In genomic region chr13:94300946-94301538, GRCm38 (mm10) we compare ENCODE assay signal across 29 mouse cellular contexts. TPM values are rescaled to one million over a fixed set of nuclear protein-coding genes. Genes with fewer than 3 reads are reported as not detected.
DNase-seq lines count a peak whose midpoint lies in the region; ATAC-seq and TF ChIP-seq lines count a peak whose summit lies in the region.
"Had no signal": no experiment of that assay in that cellular context is flagged by ENCODE, and none has a peak within 500 bp of the region (broad histone marks: within the 10 kb centered on the region; RNA-seq: fewer than 3 reads in every experiment).

No protein-coding gene starts in this region.

- 27% methylated on average over 7 of the region's 7 CpGs for WGBS in liver, postnatal 0 days (ENCODE audit: insufficient replicate concordance)
- WGBS in liver, embryonic 11.5 days = 46% methylated on average over 7 of the region's 7 CpGs
- 7% methylated on average over 7 of the region's 7 CpGs for WGBS in macrophage (ENCODE audit: missing documents)

- peak; percentile 84 for DNase-seq in heart, adult 11 months
- DNase-seq in heart, postnatal 36 days = no peak
- DNase-seq in liver, postnatal 0 days = no peak
- no peak for DNase-seq in liver, embryonic 11.5 days (ENCODE audit: low spot score)
- no peak for DNase-seq in kidney, postnatal 36 days
- DNase-seq in layer of hippocampus, postnatal 25 days (ENCODE audit: extremely low spot score in 1 of 2, low spot score in 1 of 2) = no peak
- DNase-seq: adrenal gland, postnatal 10 days; B cell, adult 2 months; cerebellum, adult 11-12 months; cerebellum, adult 8-10 months; cerebellum, postnatal 10 days; cerebellum, postnatal 36 days; gastrocnemius, postnatal 10 days; gastrocnemius, postnatal 36 days; heart, adult 18-20 months; heart, postnatal 10 days; heart, postnatal 4 days had no signal

- H3K4me2 ChIP-seq in liver, postnatal 0 days (ENCODE audit: low read depth, low read length) = 0 out of 2 replicates have a peak overlapping the region, but pooled peaks have one; percentile 10
- no peak overlapping the region for H3K4me2 ChIP-seq in liver, embryonic 11.5 days
- H3K4me2 ChIP-seq: forebrain, embryonic 13.5 days; heart, embryonic 12.5 days; heart, embryonic 15.5 days; hindbrain, embryonic 12.5 days had no signal

- peaks cover 18% of the 10 kb centered on the region for H3K4me1 ChIP-seq in liver, postnatal 0 days (ENCODE audit: insufficient read depth)
- peaks cover 9% of the 10 kb centered on the region for H3K4me1 ChIP-seq in liver, embryonic 11.5 days (replicated peaks; ENCODE audit: control insufficient read depth, insufficient read depth, low read length)
- H3K4me1 ChIP-seq: forebrain, embryonic 13.5 days; heart, embryonic 12.5 days; heart, embryonic 15.5 days; hindbrain, embryonic 12.5 days had no signal

- no peak overlapping the region for H3K9ac ChIP-seq in liver, postnatal 0 days (replicated peaks)
- H3K9ac ChIP-seq in liver, embryonic 11.5 days (ENCODE audit: low read depth, low read length) = no peak overlapping the region
- H3K9ac ChIP-seq: forebrain, embryonic 13.5 days; heart, embryonic 12.5 days; heart, embryonic 15.5 days; hindbrain, embryonic 12.5 days had no signal

- no peaks in the 10 kb centered on the region for H3K79me2 ChIP-seq in macrophage (ENCODE audit: inconsistent target)

- H3K4me3 ChIP-seq in liver, postnatal 0 days (ENCODE audit: low read depth, low read length) = no peak overlapping the region
- no peak overlapping the region for H3K4me3 ChIP-seq in liver, embryonic 11.5 days (ENCODE audit: low read depth, low read length)
- H3K4me3 ChIP-seq in macrophage (ENCODE audit: inconsistent target) = no peak overlapping the region
- H3K4me3 ChIP-seq: forebrain, embryonic 10.5 days; forebrain, embryonic 13.5 days; heart, embryonic 12.5 days; heart, embryonic 15.5 days; hindbrain, embryonic 12.5 days had no signal

- H3K9me3 ChIP-seq in liver, postnatal 0 days (ENCODE audit: low read length) = no peaks in the 10 kb centered on the region
- no peaks in the 10 kb centered on the region for H3K9me3 ChIP-seq in liver, embryonic 11.5 days (ENCODE audit: control insufficient read depth, low read length)
- H3K9me3 ChIP-seq: forebrain, embryonic 10.5 days; forebrain, embryonic 13.5 days; G1E; heart, embryonic 12.5 days; heart, embryonic 15.5 days; hindbrain, embryonic 12.5 days had no signal

- intact Hi-C loops in heart, postnatal 36 days (cut with DNase I) = no loop called here

- H3K27me3 ChIP-seq in liver, postnatal 0 days (ENCODE audit: insufficient read depth, low read length) = no peaks in the 10 kb centered on the region
- no peaks in the 10 kb centered on the region for H3K27me3 ChIP-seq in liver, embryonic 11.5 days (replicated peaks; ENCODE audit: control insufficient read depth, insufficient read depth, low read length)
- H3K27me3 ChIP-seq: CH12.LX; forebrain, embryonic 13.5 days; heart, embryonic 12.5 days; heart, embryonic 15.5 days; hindbrain, embryonic 12.5 days; Patski had no signal

- no peaks in the 10 kb centered on the region for H3K36me3 ChIP-seq in liver, postnatal 0 days (replicated peaks; ENCODE audit: insufficient read depth, low read length)
- H3K36me3 ChIP-seq in liver, embryonic 11.5 days (ENCODE audit: control insufficient read depth, insufficient read depth, low read length) = no peaks in the 10 kb centered on the region
- H3K36me3 ChIP-seq in macrophage (ENCODE audit: inconsistent target) = no peaks in the 10 kb centered on the region
- H3K36me3 ChIP-seq: forebrain, embryonic 10.5 days; G1E; heart, embryonic 12.5 days; heart, embryonic 15.5 days; hindbrain, embryonic 12.5 days had no signal

- H3K27ac ChIP-seq in liver, postnatal 0 days (ENCODE audit: low read depth) = no peak overlapping the region
- H3K27ac ChIP-seq in liver, embryonic 11.5 days (ENCODE audit: low read depth, low read length) = no peak overlapping the region
- peak overlapping the region; percentile 96 for H3K27ac ChIP-seq in macrophage
- H3K27ac ChIP-seq: forebrain, embryonic 10.5 days; forebrain, embryonic 13.5 days; heart, embryonic 15.5 days; hindbrain, embryonic 12.5 days had no signal

- no peak for TF ChIP-seq CTCF in liver, postnatal 0 days (IDR thresholded peaks at IDR 0.05; ENCODE audit: low read depth)

- no peak for ATAC-seq in liver, postnatal 0 days
- ATAC-seq in liver, embryonic 11.5 days (replicated peaks; ENCODE audit: low FRiP score) = no peak
- ATAC-seq in megakaryocyte progenitor cell, adult 5-6 weeks (replicated peaks; ENCODE audit: poor library complexity) = peak; percentile 35
- ATAC-seq: forebrain, embryonic 13.5 days; forebrain, embryonic 16.5 days; hindbrain, embryonic 16.5 days; Patski had no signal

- no peak for TF ChIP-seq EP300 in liver, postnatal 0 days (IDR thresholded peaks at IDR 0.05; ENCODE audit: low read depth)

RNA-seq across cellular contexts. Expression of gene Scamp1, which starts 15.4 kb away (rescaled TPM):
- 10 to 100 TPM; 29.7 to 36.6 TPM for total RNA-seq in heart, postnatal 36 days (2021)
- polyA plus RNA-seq in liver, postnatal 0 days (2015; fragmentation: Nextera tagmentation; extraction: Ambion mirVana) = 12.0 and 13.8 TPM in 2 replicates
- 16.7 and 20.2 TPM in 2 replicates for polyA plus RNA-seq in liver, embryonic 11.5 days (2014; fragmentation: Nextera tagmentation; extraction: Ambion mirVana)
- 10 to 100 TPM in 24 of 26 experiments, 1 to 10 TPM in 2; 7.7 to 28.2 (median 15.4) TPM for total RNA-seq in macrophage (2018; cell fraction: chromatin; rRNA removed)
- 10 to 100 TPM; 24.7 to 41.2 (median 34.7) TPM for total RNA-seq in macrophage (2018; cell fraction: cytosol; rRNA removed)
- total RNA-seq in macrophage (2018; cell fraction: nucleus; rRNA removed) = 10 to 100 TPM; 20.9 to 43.8 (median 29.6) TPM
- polyA plus RNA-seq in macrophage (2018) = 21.9 to 37.1 TPM (median 33.0 TPM) in 3 replicates
- total RNA-seq in megakaryocyte progenitor cell, adult 5-6 weeks (2015) = 18.5 and 20.0 TPM in 2 replicates
- 11.0 and 14.9 TPM in 2 replicates for total RNA-seq in megakaryocyte progenitor cell, adult 5-6 weeks (2017)
- 100 to 1,000 TPM; 179 TPM for total RNA-seq in layer of hippocampus, postnatal 25 days (2021)
- total RNA-seq: CH12.LX had no signal
- polyA plus RNA-seq: G1E had no signal

RNA-seq across cellular contexts. Expression of gene Ap3b1, which starts 57.7 kb away (rescaled TPM):
- 10 to 100 TPM; 24.7 to 29.0 TPM for total RNA-seq in heart, postnatal 36 days (2021)
- polyA plus RNA-seq in liver, postnatal 0 days (2015; fragmentation: Nextera tagmentation; extraction: Ambion mirVana) = 15.1 and 15.3 TPM in 2 replicates
- polyA plus RNA-seq in liver, embryonic 11.5 days (2014; fragmentation: Nextera tagmentation; extraction: Ambion mirVana) = 41.3 and 41.4 TPM in 2 replicates
- 100 to 1,000 TPM; 142 to 277 (median 184) TPM for total RNA-seq in macrophage (2018; cell fraction: chromatin; rRNA removed)
- total RNA-seq in macrophage (2018; cell fraction: cytosol; rRNA removed) = 100 to 1,000 TPM; 101 to 144 (median 115) TPM
- 100 to 1,000 TPM in 20 of 26 experiments, 10 to 100 TPM in 6; 88.8 to 199 (median 110) TPM for total RNA-seq in macrophage (2018; cell fraction: nucleus; rRNA removed)
- 86.0 to 169 TPM (median 89.4 TPM) in 3 replicates for polyA plus RNA-seq in macrophage (2018)
- total RNA-seq in megakaryocyte progenitor cell, adult 5-6 weeks (2015) = 50.4 and 53.4 TPM in 2 replicates
- 81.8 and 105 TPM in 2 replicates for total RNA-seq in megakaryocyte progenitor cell, adult 5-6 weeks (2017)
- total RNA-seq in layer of hippocampus, postnatal 25 days (2021) = 10 to 100 TPM; 51.4 to 57.4 TPM

Comparison
In these comparisons a context has a peak if more than half of its experiments do, and no peak if none do; other contexts are left out.
1. RNA of gene Scamp1, which starts 15.4 kb away (total RNA-seq): 179 TPM in layer of hippocampus, postnatal 25 days; 29.7 to 36.6 TPM in heart, postnatal 36 days and 11.0 to 20.0 TPM in megakaryocyte progenitor cell, adult 5-6 weeks; every median in the first group is over 4 times any median in the second.